Mouse (Mus musculus) liver, postnatal 0 days (tissue): ENCODE results near the gene Col6a3.

Source experiments
- CTCF ChIP-seq: sonication (generic); IDR thresholded peaks from 2 replicates; pipeline ENCODE4 v1.5.1; 2016; ENCODE audit warnings: antibody characterized with exemption, low read depth
- EP300 ChIP-seq: IDR thresholded peaks from 2 replicates; pipeline ENCODE4 v1.6.1; 2016; ENCODE audit warnings: antibody characterized with exemption, low read depth, mild to moderate bottlenecking

DNA sequence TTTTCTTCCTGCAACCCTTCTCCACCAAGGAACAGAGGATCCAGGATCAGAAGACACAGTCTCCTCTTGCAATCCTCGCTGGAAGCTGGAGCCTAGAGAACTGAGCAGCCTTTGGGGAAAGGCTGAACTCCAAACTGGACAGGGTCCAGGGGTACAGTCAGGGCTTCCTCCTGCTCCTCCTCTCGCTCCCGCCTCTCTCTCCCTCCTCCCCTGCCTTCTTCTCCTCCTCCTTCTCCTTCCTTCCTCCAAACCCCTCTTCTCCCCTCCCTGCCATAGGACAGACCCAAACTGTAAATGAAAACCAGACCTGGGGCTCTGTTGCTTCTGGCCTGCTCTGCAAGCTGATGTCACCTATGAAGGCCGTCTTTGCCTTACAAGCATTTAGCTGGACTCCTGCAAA is at the start of gene Col6a3:
- TF ChIP-seq CTCF (no peak), EP300 (no peak)
